Mouse (Mus musculus) spleen, adult 2 months (tissue): Measurements from ENCODE around the gene Syngr3.
A peak's percentile ranks its signal among the peaks of the same experiment; 100 is the strongest.

Experiments
- CTCF ChIP-seq: fragments of 200-500 bp; IDR thresholded peaks from 2 replicates; pipeline ENCODE4 v1.5.1; 2011; ENCODE audit warnings: mild to moderate bottlenecking, inconsistent platforms; ENCODE audit not compliant: insufficient read depth, insufficient read length, insufficient replicate concordance; ENCODE audit errors: extremely low read depth
- POLR2A ChIP-seq: fragments of 200-500 bp; IDR thresholded peaks from 2 replicates; pipeline ENCODE4 v1.6.1; 2011; ENCODE audit warnings: low read depth, low read length, inconsistent platforms

DNA sequence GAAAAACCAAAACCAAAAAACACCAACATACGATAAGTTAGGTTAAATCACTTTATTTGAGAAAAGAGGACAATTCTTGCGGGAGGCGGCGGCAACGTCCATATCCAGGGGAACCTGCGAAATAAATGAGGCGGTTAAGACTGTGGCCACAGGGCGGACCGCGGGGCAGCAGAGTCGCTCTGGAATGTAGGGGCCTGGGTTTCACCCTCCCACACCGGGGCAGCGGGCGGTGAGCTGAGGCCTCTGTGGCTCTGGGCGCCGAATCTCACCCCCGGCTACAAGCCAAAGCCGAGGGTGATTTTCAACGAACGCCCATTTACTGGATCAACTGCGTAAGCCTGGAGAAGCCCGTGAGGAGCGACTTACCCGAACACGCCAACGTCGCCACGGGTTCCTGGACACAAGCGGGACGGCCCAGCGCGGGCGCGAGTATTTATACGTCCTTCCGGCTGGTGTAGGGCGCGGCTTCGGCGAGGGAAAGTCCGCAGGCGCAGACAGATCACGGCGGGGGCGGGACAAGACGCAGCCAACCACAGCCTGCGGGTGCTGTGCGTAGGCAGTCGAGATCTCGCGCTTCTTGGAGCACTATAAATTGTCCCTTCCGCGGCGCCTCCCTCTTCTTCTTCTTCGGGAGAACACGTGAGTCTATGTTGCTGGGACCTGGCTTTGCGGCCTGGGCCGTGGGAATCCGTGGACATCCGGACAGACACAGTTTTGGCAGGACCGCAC lies 29.9 kb upstream of the Syngr3 start:
- TF ChIP-seq CTCF (no peak), POLR2A (peak; percentile 86)
